Mouse (Mus musculus) liver, embryonic 16.5 days (tissue): ENCODE data around the gene Eln. TPM values are rescaled to one million over a fixed set of nuclear protein-coding genes. Genes with fewer than 3 reads are reported as not detected.

Experiments used
- ATAC-seq: fragments of 200-750 bp; cut with Nextera tagmentation; 2 replicates; pipeline ENCODE4 v1.8.0; 2017; ENCODE audit warnings: low read depth, mild to moderate bottlenecking, moderate number of reproducible peaks, moderate library complexity
- H3K27ac ChIP-seq: fragments of 300-500 bp; sonication (generic); 2 replicates; pipeline ENCODE4 v1.5.1; 2014; ENCODE audit warnings: mild to moderate bottlenecking, low read length
- H3K27me3 ChIP-seq: fragments of 300-500 bp; sonication (generic); 2 replicates; pipeline ENCODE4 v1.6.1; 2014; ENCODE audit warnings: low read depth, low read length, mixed read lengths; ENCODE audit not compliant: control insufficient read depth, insufficient read depth
- H3K36me3 ChIP-seq: fragments of 300-500 bp; sonication (generic); 2 replicates; pipeline ENCODE4 v1.6.1; 2014; ENCODE audit warnings: mild to moderate bottlenecking; ENCODE audit not compliant: control insufficient read depth, insufficient read depth
- H3K4me1 ChIP-seq: fragments of 300-500 bp; sonication (generic); 2 replicates; pipeline ENCODE4 v1.6.1; 2014; ENCODE audit warnings: low read depth, low read length, mixed read lengths; ENCODE audit not compliant: control insufficient read depth
- H3K4me2 ChIP-seq: fragments of 300-500 bp; sonication (generic); 2 replicates; pipeline ENCODE4 v1.6.1; 2014; ENCODE audit warnings: low read depth, low read length, mixed read lengths
- H3K4me3 ChIP-seq: fragments of 300-500 bp; sonication (generic); 2 replicates; pipeline ENCODE4 v1.5.1; 2014; ENCODE audit warnings: low read depth, mild to moderate bottlenecking, low read length
- H3K9ac ChIP-seq: fragments of 300-500 bp; sonication (generic); 2 replicates; pipeline ENCODE4 v1.6.1; 2014; ENCODE audit warnings: low read depth, low read length
- H3K9me3 ChIP-seq: fragments of 300-500 bp; sonication (generic); replicated peaks from 2 replicates; pipeline ENCODE4 v1.6.1; 2016; ENCODE audit warnings: low read length; ENCODE audit not compliant: control insufficient read depth
- WGBS: fragments of 180-500 bp; shearing (Covaris S2); extraction: QIAGEN DNeasy Blood & Tissue Kit; methylation state at CpG from one replicate; pipeline ENCODE4 v1.1.7; 2014; ENCODE audit not compliant: insufficient replicate concordance; 5-methylcytosine and 5-hydroxymethylcytosine counted together
- polyA plus RNA-seq: library from polyadenylated mRNA; unstranded; fragments of >200 nt; fragmentation: Nextera tagmentation; extraction: Ambion mirVana; gene quantifications from 2 replicates; pipeline ENCODE4 v1.2.1, GENCODE M21; 2015

Eln gene
- polyA plus RNA-seq, 1 experiment from 2014 or later: 5.7 TPM

DNA sequence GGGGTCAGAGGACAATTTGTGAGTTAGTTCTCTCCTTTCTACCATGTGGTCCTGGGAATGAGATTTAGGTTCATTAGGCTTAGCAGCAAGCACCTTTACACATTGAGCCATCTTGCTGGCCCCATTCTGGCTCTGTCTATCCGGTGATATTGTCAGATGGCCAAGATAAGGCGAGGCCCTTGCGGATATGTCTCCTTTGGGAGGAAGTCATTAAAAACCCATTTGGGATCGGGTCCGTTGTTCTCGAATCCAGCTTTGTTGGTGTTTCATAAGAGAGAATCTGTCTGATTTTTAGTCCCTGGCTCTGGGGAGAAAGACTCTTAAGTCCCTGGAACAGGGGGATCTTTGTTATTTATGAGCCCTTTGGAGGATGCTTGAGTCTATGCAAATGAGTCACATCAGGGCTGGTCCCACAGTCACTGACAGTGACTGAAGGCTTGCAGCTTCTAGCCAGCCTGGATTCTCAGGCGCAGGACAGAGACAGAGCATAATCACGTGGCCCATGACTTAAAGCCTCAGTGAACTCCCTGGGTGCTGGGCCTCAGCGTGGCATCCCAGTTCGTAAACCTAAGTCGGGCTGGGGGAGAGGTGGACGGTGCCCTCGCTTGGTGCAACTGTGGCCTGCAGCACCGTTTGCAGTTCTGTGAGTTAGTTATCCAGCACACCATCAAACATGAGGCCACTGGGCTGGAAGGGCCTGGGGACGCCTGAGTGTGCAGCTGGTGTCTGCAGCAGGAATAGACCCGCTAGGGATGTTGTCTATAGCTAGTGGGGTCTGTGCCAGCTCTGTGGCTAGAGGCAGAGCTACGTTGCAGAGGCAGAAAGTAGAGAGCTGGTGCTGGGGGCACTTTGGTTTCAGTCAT lies 75.6 kb downstream of the Eln start:
- WGBS: 71% methylated on average over 17 of the region's 17 CpGs
- no peak overlapping the region for H3K27ac ChIP-seq
- no peak overlapping the region for H3K9ac ChIP-seq
- H3K4me2 ChIP-seq: no peak overlapping the region
- H3K4me1 ChIP-seq: peaks cover 7% of the 10 kb centered on the region
- H3K36me3 ChIP-seq: no peaks in the 10 kb centered on the region
- no peaks in the 10 kb centered on the region for H3K9me3 ChIP-seq
- no peak for ATAC-seq
- no peak overlapping the region for H3K4me3 ChIP-seq
- H3K27me3 ChIP-seq: no peaks in the 10 kb centered on the region

DNA sequence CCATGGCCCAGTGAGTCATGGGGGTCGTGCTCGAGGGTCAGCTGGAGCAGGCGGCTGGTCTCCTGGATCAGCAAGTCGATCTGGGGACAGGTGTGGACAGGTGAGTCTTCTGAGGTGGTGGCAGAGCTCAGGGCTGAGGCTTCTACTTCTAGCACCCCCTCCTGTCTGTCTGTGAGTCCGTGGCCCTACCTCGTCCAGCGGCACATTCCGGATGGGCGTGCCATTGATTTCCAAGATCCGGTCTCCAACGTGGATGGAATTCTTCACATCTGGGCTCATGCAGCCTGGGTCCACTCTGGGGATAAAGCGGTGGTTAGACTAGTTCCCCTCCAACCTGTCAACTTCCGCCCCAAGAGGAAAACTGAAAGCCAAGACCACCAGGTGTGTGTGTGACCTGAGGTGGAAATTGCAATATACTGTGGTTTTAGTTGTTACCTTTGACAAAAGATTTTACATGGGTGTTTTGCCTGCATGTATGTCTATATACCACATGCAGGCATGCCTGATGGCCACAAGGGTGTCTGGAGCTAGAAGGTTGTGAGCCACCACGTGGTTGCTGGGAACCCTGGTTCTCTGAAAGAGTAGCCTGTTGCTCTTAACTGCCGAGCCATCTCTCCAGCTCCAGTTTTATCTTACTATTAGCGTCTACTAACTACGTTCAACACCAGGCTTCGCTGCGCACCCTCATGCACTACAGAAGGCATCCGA lies 78.0 kb downstream of the Eln start:
- Histone ChIP-seq H3K4me3 (no peak overlapping the region), H3K9ac (no peak overlapping the region), H3K4me2 (no peak overlapping the region), H3K27ac (no peak overlapping the region), H3K9me3 (no peaks in the 10 kb centered on the region), H3K4me1 (no peaks in the 10 kb centered on the region), H3K27me3 (no peaks in the 10 kb centered on the region), H3K36me3 (no peaks in the 10 kb centered on the region)
- ATAC-seq: no peak
- 70% methylated on average over 20 of the region's 20 CpGs for WGBS

DNA sequence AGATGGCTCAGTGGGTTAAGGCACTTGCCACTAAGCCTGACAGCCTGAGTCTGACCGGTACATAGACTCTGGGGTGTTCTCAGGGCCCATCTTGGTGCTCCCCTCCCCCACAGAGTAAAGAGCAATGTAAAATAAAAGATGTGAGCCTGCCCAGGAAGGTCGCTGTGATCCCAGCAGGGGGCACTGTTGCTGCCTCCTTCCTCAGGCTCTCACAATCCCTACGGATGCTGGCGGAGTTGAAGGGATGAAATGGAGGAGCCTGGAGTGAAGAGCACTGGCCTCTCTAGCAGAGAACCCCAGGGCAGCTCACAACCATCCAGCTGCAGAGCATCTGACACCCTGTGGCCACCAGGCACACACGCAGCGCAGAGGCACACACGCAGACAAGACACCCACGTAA lies 78.6 kb downstream of the Eln start:
- no peak for ATAC-seq

DNA sequence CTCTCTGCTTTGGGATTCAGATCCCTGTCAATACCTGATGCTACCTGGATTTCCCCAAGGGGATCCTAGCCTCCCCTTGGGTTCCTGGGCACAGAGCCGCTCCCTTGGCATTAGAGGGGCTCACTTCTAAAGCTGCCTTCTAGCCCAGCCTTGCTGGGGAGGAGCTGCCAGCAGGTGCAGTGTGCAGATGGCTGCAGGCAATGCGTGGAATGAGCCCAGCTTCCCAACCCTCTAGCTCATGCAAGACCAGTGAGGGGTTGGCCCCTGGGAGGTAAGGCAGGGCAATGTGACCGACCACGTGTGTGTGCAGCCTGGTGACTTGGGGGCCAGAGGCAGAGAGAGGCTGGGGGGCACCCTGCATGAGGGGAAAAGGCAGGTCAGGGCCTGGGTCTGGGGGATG lies 90.4 kb downstream of the Eln start:
- Histone ChIP-seq H3K4me1 (no peaks in the 10 kb centered on the region), H3K9me3 (no peaks in the 10 kb centered on the region), H3K27me3 (no peaks in the 10 kb centered on the region), H3K4me3 (no peak overlapping the region), H3K9ac (no peak overlapping the region), H3K4me2 (no peak overlapping the region), H3K36me3 (no peaks in the 10 kb centered on the region), H3K27ac (no peak overlapping the region)
- no peak for ATAC-seq
- WGBS: 63% methylated on average over 4 of the region's 4 CpGs

More for the DNA sequence above, 78.6 kb downstream of the Eln start:
- no peak overlapping the region for H3K27ac ChIP-seq
- no peaks in the 10 kb centered on the region for H3K9me3 ChIP-seq
- H3K9ac ChIP-seq: no peak overlapping the region
- no peaks in the 10 kb centered on the region for H3K36me3 ChIP-seq
- H3K4me1 ChIP-seq: no peaks in the 10 kb centered on the region
- H3K27me3 ChIP-seq: no peaks in the 10 kb centered on the region
- 71% methylated on average over 8 of the region's 8 CpGs for WGBS
- no peak overlapping the region for H3K4me2 ChIP-seq
- no peak overlapping the region for H3K4me3 ChIP-seq

Other genes with a start within 250 kb of the Eln start
- gene Clip2, start 194.9 kb downstream of the Eln start, polyA plus RNA-seq: 0.43 and 0.48 TPM in 2 replicates
- not detected in 2 replicates for gene Syna, start 187.2 kb downstream of the Eln start, polyA plus RNA-seq
- 130 and 141 TPM in 2 replicates for gene Rfc2, start 166.0 kb downstream of the Eln start, polyA plus RNA-seq
- gene Lat2, start 132.3 kb downstream of the Eln start, polyA plus RNA-seq: 1.7 and 2.9 TPM in 2 replicates
- 167 TPM in 2 replicates for gene Eif4h, start 107.8 kb downstream of the Eln start, polyA plus RNA-seq
- gene Limk1, start 58.7 kb downstream of the Eln start, polyA plus RNA-seq: 0.93 and 0.99 TPM in 2 replicates
- 0.09 and 0.12 TPM in 2 replicates for gene Tmem270, start 159.4 kb upstream of the Eln start, polyA plus RNA-seq
- 258 and 277 TPM in 2 replicates for gene Cldn13, start 168.2 kb upstream of the Eln start, polyA plus RNA-seq
- 20.8 and 25.3 TPM in 2 replicates for gene Mettl27, start 185.0 kb upstream of the Eln start, polyA plus RNA-seq
- 0.28 and 0.71 TPM in 2 replicates for gene Cldn4, start 199.6 kb upstream of the Eln start, polyA plus RNA-seq
- gene Cldn3, start 238.9 kb upstream of the Eln start, polyA plus RNA-seq: 2.6 and 4.7 TPM in 2 replicates